Mouse (Mus musculus) forebrain, embryonic 15.5 days (tissue): ENCODE measurements around the gene Cdk17. TPM values are rescaled to one million over a fixed set of nuclear protein-coding genes. Genes with fewer than 3 reads are reported as not detected.

ENCODE experiments used
- ATAC-seq: fragments of 200-750 bp; cut with Nextera tagmentation; replicated peaks from 2 replicates; pipeline ENCODE4 v1.8.0; 2017; ENCODE audit warnings: mild to moderate bottlenecking, moderate TSS enrichment, moderate library complexity
- H3K27ac ChIP-seq: fragments of 300-500 bp; sonication (generic); replicated peaks from 2 replicates; pipeline ENCODE4 v1.5.1; 2015; ENCODE audit warnings: mild to moderate bottlenecking, inconsistent platforms
- H3K27me3 ChIP-seq: fragments of 300-500 bp; sonication (generic); 2 replicates; pipeline ENCODE4 v1.6.1; 2015; ENCODE audit warnings: inconsistent platforms
- H3K36me3 ChIP-seq: fragments of 300-500 bp; sonication (generic); 2 replicates; pipeline ENCODE4 v1.6.1; 2015; ENCODE audit warnings: mild to moderate bottlenecking, inconsistent platforms
- H3K4me1 ChIP-seq: fragments of 300-500 bp; sonication (generic); 2 replicates; pipeline ENCODE4 v1.6.1; 2015; ENCODE audit warnings: inconsistent platforms
- H3K4me2 ChIP-seq: fragments of 300-500 bp; sonication (generic); replicated peaks from 2 replicates; pipeline ENCODE4 v1.6.1; 2015; ENCODE audit warnings: mild to moderate bottlenecking, inconsistent platforms
- H3K4me3 ChIP-seq: fragments of 300-500 bp; sonication (generic); 2 replicates; pipeline ENCODE4 v1.5.1; 2015; ENCODE audit warnings: mild to moderate bottlenecking, inconsistent platforms
- H3K9ac ChIP-seq: fragments of 300-500 bp; sonication (generic); replicated peaks from 2 replicates; pipeline ENCODE4 v1.6.1; 2015; ENCODE audit warnings: mild to moderate bottlenecking, inconsistent platforms
- H3K9me3 ChIP-seq: fragments of 300-500 bp; sonication (generic); 2 replicates; pipeline ENCODE4 v1.6.1; 2016; ENCODE audit warnings: inconsistent platforms
- WGBS: fragments of 180-500 bp; shearing (Covaris S2); methylation state at CpG from one replicate; pipeline ENCODE4 v1.1.7; 2015; ENCODE audit warnings: mixed read lengths; 5-methylcytosine and 5-hydroxymethylcytosine counted together
- polyA plus RNA-seq: library from polyadenylated mRNA; unstranded; fragments of >200 nt; fragmentation: Nextera tagmentation; extraction: Ambion mirVana; gene quantifications from 2 replicates; pipeline ENCODE4 v1.2.1, GENCODE M21; 2015

Gene Cdk17
- 50.2 and 57.3 TPM in 2 replicates for polyA plus RNA-seq

GRCm38 (mm10) chr10:93160807-93161510 lies at the start of gene Cdk17:
Gene Cdk17, plus strand, starts transcription at chr10:93160875.
- Histone ChIP-seq H3K4me1 (peaks cover 32% of the 10 kb centered on the region), H3K27ac (peak within 1 kb of the TSS; percentile 99), H3K27me3 (no peaks in the 10 kb centered on the region), H3K9ac (peak within 1 kb of the TSS; percentile 92), H3K36me3 (no peaks in the 10 kb centered on the region), H3K4me2 (peak within 1 kb of the TSS; percentile 73), H3K9me3 (no peaks in the 10 kb centered on the region), H3K4me3 (peak within 1 kb of the TSS; percentile 89)
- under 1% methylated on average over 93 of the region's 97 CpGs for WGBS
- peak; percentile 83 for ATAC-seq

DNA sequence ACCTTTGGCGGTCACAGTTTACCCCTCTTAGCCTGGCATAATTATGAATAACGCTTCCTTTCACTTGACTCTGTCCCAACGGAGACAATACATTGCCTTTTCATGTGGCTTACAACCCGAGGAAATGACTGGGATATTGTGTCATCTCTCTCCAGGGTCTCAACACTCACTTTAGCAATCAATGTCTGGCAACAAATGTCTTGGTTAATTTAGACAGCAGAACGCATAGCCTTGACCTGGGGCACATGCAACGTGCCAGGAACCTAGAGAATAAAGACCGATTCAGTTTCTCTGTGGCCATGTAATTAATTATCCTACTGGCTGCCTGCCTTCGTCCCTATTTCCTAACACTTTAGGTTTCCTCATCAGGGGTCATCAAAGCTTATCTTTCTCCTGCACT lies 49.3 kb upstream of the Cdk17 start:
- Histone ChIP-seq H3K4me3 (no peak overlapping the region), H3K4me1 (no peaks in the 10 kb centered on the region), H3K4me2 (no peak overlapping the region), H3K36me3 (no peaks in the 10 kb centered on the region), H3K9me3 (no peaks in the 10 kb centered on the region), H3K27ac (no peak overlapping the region), H3K27me3 (no peaks in the 10 kb centered on the region), H3K9ac (no peak overlapping the region)
- 47% methylated on average over 8 of the region's 8 CpGs for WGBS
- ATAC-seq = no peak

GRCm38 (mm10) chr10:93112021-93112420 lies 48.7 kb upstream of the Cdk17 start:
- 82% methylated on average over 6 of the region's 6 CpGs for WGBS
- Histone ChIP-seq H3K4me1 (no peaks in the 10 kb centered on the region), H3K9me3 (no peaks in the 10 kb centered on the region), H3K27me3 (no peaks in the 10 kb centered on the region), H3K36me3 (no peaks in the 10 kb centered on the region), H3K4me2 (no peak overlapping the region), H3K27ac (no peak overlapping the region), H3K9ac (no peak overlapping the region), H3K4me3 (no peak overlapping the region)
- ATAC-seq = no peak

DNA sequence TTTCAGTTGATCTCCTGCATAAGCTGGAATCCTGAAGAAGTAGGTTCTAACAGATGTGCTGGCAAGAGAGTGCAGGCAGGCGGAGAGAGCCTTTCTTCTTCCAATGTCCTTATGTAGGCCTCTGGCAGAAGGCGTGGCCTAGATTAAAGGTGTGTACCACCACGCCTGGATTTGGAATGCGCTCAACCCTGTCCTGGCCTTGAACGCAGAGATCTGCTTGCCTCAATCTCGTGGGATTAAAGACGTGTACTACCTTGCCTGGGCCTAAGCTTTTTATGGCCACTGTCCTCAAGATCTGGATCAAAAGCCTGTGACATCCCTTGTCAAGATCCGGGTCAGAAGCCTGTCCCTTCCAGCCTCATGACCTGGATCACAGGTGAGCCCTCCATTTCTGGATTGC lies 46.7 kb upstream of the Cdk17 start:
- no peak overlapping the region for H3K4me2 ChIP-seq
- no peak for ATAC-seq
- H3K9ac ChIP-seq = no peak overlapping the region
- H3K27me3 ChIP-seq = no peaks in the 10 kb centered on the region
- no peaks in the 10 kb centered on the region for H3K4me1 ChIP-seq
- H3K9me3 ChIP-seq = no peaks in the 10 kb centered on the region
- H3K27ac ChIP-seq = no peak overlapping the region
- no peaks in the 10 kb centered on the region for H3K36me3 ChIP-seq
- H3K4me3 ChIP-seq = no peak overlapping the region
- 93% methylated on average over 8 of the region's 8 CpGs for WGBS

DNA sequence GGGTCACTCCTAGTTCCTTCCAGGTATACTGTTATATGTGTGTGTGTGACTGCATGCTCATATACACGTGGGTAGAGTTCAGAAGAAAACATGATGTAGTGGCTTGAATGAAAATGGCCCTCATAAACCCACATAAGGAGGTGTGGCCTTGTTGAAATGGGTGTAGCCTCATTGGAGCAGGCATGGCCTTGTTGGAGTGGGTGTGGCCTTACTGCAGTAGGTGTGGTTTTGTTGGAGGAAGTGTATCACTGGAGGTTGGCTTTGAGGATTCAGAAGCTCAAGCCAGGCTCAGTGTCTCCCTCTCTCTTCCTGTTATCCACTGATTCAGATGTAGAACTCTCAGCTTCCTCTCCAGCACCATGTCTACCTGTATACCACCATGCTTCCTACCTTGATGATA lies 45.9 kb upstream of the Cdk17 start:
- no peaks in the 10 kb centered on the region for H3K4me1 ChIP-seq
- no peak for ATAC-seq
- 58% methylated on average over 1 of the region's 1 CpGs for WGBS
- H3K4me3 ChIP-seq = no peak overlapping the region
- H3K27ac ChIP-seq = no peak overlapping the region
- H3K4me2 ChIP-seq = no peak overlapping the region
- H3K9ac ChIP-seq = no peak overlapping the region
- no peaks in the 10 kb centered on the region for H3K36me3 ChIP-seq
- no peaks in the 10 kb centered on the region for H3K9me3 ChIP-seq
- H3K27me3 ChIP-seq = no peaks in the 10 kb centered on the region

- H3K4me3 ChIP-seq = no peak overlapping the region
- H3K27me3 ChIP-seq = no peaks in the 10 kb centered on the region
- no peak overlapping the region for H3K27ac ChIP-seq
- H3K4me1 ChIP-seq = no peaks in the 10 kb centered on the region
- no peak overlapping the region for H3K4me2 ChIP-seq
- WGBS = 91% methylated on average over 1 of the region's 1 CpGs
- H3K36me3 ChIP-seq = no peaks in the 10 kb centered on the region
- no peak overlapping the region for H3K9ac ChIP-seq
- no peaks in the 10 kb centered on the region for H3K9me3 ChIP-seq
- ATAC-seq = no peak
Measured at GRCm38 (mm10) chr10:93115743-93116142, 44.9 kb upstream of the Cdk17 start.

DNA sequence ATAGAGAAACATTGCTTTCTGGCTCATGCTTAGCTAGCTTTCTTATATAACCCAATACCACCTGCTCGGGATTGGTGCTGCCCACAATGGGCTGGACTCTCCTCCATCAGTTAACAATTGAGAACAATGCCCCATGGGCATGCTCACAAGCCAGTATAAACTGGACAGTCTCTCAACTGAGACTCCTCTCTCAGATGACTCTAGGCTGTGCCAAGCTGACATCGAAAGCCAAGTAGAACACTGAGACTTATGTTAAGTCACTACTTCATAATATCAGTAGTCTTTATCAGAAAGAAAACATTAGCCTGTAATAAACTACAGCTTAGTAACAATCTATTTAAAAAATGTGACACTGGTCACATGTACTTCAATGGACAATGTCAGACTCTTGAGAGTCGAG lies 44.0 kb upstream of the Cdk17 start:
- no peak overlapping the region for H3K4me2 ChIP-seq
- no peak overlapping the region for H3K9ac ChIP-seq
- no peaks in the 10 kb centered on the region for H3K9me3 ChIP-seq
- ATAC-seq = no peak
- no peaks in the 10 kb centered on the region for H3K36me3 ChIP-seq
- no peaks in the 10 kb centered on the region for H3K27me3 ChIP-seq
- 94% methylated on average over 3 of the region's 3 CpGs for WGBS
- H3K4me3 ChIP-seq = no peak overlapping the region
- no peaks in the 10 kb centered on the region for H3K4me1 ChIP-seq
- H3K27ac ChIP-seq = no peak overlapping the region

GRCm38 (mm10) chr10:93119809-93120208 lies 40.9 kb upstream of the Cdk17 start:
- no peak overlapping the region for H3K4me3 ChIP-seq
- no peaks in the 10 kb centered on the region for H3K27me3 ChIP-seq
- H3K4me2 ChIP-seq = no peak overlapping the region
- peaks cover 21% of the 10 kb centered on the region for H3K4me1 ChIP-seq
- H3K9me3 ChIP-seq = no peaks in the 10 kb centered on the region
- no peak for ATAC-seq
- 41% methylated on average over 5 of the region's 5 CpGs for WGBS
- peak overlapping the region; percentile 50; the same call in 1 of the 2 replicates for H3K27ac ChIP-seq
- H3K36me3 ChIP-seq = no peaks in the 10 kb centered on the region
- no peak overlapping the region for H3K9ac ChIP-seq

DNA sequence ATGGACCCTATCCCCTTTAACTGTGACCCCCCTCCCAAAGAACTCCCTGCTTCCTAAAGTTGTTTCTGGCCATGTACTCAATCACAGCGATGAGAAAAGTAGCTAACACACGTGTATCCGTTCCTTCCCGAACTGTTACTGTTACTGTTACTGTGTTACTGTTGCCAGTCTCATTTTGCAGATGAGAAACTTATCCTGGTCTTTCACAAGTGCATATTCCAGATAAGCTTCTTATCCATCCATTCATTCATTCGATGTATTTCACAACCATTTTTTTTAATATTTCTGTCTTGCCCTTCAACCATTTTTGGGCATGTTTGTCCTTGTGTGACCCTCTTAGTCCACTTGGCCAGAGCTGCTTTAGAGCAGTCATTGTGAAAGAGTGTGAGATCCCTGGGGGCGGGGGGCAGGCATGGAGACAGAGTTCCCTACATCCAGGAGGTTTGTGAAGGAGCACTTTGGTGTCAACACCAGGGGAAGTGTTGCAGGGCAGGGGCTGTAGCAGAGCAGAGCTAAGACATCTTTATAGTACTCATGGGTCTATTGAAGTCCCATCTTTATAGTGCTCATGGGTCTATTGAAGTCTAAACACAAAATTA lies 39.3 kb upstream of the Cdk17 start:
- Histone ChIP-seq H3K4me3 (no peak overlapping the region), H3K27ac (no peak overlapping the region), H3K27me3 (no peaks in the 10 kb centered on the region), H3K4me1 (peaks cover 21% of the 10 kb centered on the region), H3K4me2 (no peak overlapping the region), H3K9me3 (no peaks in the 10 kb centered on the region), H3K36me3 (no peaks in the 10 kb centered on the region), H3K9ac (no peak overlapping the region)
- ATAC-seq = no peak
- WGBS = 94% methylated on average over 6 of the region's 6 CpGs

GRCm38 (mm10) chr10:93122399-93123184 lies 38.1 kb upstream of the Cdk17 start:
- H3K27me3 ChIP-seq = no peaks in the 10 kb centered on the region
- peaks cover 21% of the 10 kb centered on the region for H3K4me1 ChIP-seq
- H3K9ac ChIP-seq = no peak overlapping the region
- H3K36me3 ChIP-seq = no peaks in the 10 kb centered on the region
- H3K27ac ChIP-seq = peak overlapping the region; percentile 7; the same call in 1 of the 2 replicates
- no peaks in the 10 kb centered on the region for H3K9me3 ChIP-seq
- 39% methylated on average over 12 of the region's 12 CpGs for WGBS
- no peak overlapping the region for H3K4me3 ChIP-seq
- peak; percentile 75 for ATAC-seq
- no peak overlapping the region for H3K4me2 ChIP-seq

- H3K4me2 ChIP-seq = no peak overlapping the region
- H3K36me3 ChIP-seq = no peaks in the 10 kb centered on the region
- no peaks in the 10 kb centered on the region for H3K27me3 ChIP-seq
- H3K4me1 ChIP-seq = peaks cover 21% of the 10 kb centered on the region
- no peak overlapping the region for H3K4me3 ChIP-seq
- no peak overlapping the region for H3K9ac ChIP-seq
- no peaks in the 10 kb centered on the region for H3K9me3 ChIP-seq
- no peak overlapping the region for H3K27ac ChIP-seq
- 62% methylated on average over 4 of the region's 4 CpGs for WGBS
- no peak for ATAC-seq
Measured at GRCm38 (mm10) chr10:93123310-93123709, 37.4 kb upstream of the Cdk17 start.

DNA sequence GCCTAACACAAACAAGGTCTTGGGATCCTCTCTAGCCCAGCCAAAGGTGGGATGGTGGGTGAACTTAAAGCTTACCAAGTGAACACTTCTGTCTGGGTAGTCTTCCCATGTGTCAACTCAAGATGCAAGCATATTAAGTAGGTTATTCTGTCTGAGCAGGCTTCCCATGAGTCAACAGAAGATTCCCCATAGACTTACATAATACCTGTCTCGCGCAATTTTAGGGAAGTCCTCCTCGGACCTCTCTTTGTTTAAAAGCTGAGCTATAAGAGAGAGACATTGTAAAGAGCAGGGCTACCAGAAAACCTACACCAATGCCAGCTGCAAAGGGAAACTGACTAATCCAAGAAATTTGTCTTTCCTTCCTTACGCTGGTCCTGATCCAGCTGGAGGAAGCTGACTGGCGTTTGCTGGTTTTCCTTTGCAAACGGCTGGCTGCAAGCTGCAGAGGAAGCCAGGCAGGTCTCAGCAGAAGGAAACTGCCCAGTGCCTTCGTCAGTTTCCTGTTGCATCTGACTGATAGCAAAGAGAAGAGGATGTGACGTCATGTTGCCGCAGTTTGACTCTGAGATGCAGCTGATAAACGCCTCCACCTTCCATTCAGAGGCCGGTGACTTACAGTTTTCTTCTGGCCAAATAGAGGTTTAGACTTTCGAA lies 36.6 kb upstream of the Cdk17 start:
- Histone ChIP-seq H3K9ac (no peak overlapping the region), H3K4me3 (no peak overlapping the region), H3K9me3 (no peaks in the 10 kb centered on the region), H3K4me1 (peaks cover 27% of the 10 kb centered on the region), H3K27ac (0 out of 2 replicates have a peak overlapping the region, but pooled peaks have one; percentile 18), H3K36me3 (no peaks in the 10 kb centered on the region), H3K27me3 (no peaks in the 10 kb centered on the region), H3K4me2 (no peak overlapping the region)
- no peak for ATAC-seq
- WGBS = 78% methylated on average over 12 of the region's 12 CpGs
